Mouse (Mus musculus): ENCODE data around the gene Anxa2. TPM values are rescaled to one million over a fixed set of nuclear protein-coding genes. Genes with fewer than 3 reads are reported as not detected.

The Anxa2 gene
- polyA plus RNA-seq, 1 experiment from 2014 or later, result 282 TPM

DNA sequence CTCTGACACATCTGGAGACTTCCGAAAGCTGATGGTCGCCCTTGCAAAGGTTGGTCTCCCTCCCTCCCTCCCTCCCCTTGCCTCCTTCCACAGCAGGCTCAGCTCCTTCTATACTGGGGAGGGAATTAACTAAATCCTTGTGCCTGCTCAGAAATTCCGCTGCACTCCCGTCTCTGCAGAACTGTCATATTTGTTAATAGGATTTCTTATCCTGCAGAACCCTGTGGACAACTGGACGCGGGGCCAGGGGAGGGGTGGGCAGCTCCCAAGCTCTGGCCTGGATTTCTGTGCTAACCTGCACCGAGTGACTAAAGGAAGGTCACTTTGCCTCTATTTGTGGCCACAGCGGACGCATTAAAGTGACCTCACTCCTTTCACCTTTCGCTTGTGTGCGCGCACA is 30.4 kb downstream of the Anxa2 start:
- Histone ChIP-seq H3K27me3 (ENCODE audit: control insufficient read depth, insufficient read depth, low read length) (no peaks in the 10 kb centered on the region), H3K9me3 (ENCODE audit: control insufficient read depth, low read length) (no peaks in the 10 kb centered on the region), H3K4me2 (replicated peaks; ENCODE audit: low read depth, low read length) (no peak overlapping the region), H3K36me3 (ENCODE audit: control insufficient read depth, insufficient read depth, low read length) (no peaks in the 10 kb centered on the region), H3K9ac (ENCODE audit: low read depth, low read length) (no peak overlapping the region), H3K27ac (ENCODE audit: low read depth, low read length) (no peak overlapping the region), H3K4me3 (ENCODE audit: low read depth, low read length) (no peak overlapping the region), H3K4me1 (replicated peaks; ENCODE audit: control insufficient read depth, insufficient read depth, low read length) (no peaks in the 10 kb centered on the region)
- DNase-seq (ENCODE audit: low spot score) (no peak), ATAC-seq (ENCODE audit: low FRiP score) (no peak)
- 50% methylated on average over 12 of the region's 12 CpGs for WGBS

- Histone ChIP-seq H3K9me3 (ENCODE audit: control insufficient read depth, low read length) (no peaks in the 10 kb centered on the region), H3K27me3 (ENCODE audit: control insufficient read depth, insufficient read depth, low read length) (no peaks in the 10 kb centered on the region), H3K9ac (ENCODE audit: low read depth, low read length) (no peak overlapping the region), H3K4me2 (replicated peaks; ENCODE audit: low read depth, low read length) (no peak overlapping the region), H3K4me3 (ENCODE audit: low read depth, low read length) (no peak overlapping the region), H3K36me3 (ENCODE audit: control insufficient read depth, insufficient read depth, low read length) (no peaks in the 10 kb centered on the region), H3K4me1 (replicated peaks; ENCODE audit: control insufficient read depth, insufficient read depth, low read length) (no peaks in the 10 kb centered on the region), H3K27ac (ENCODE audit: low read depth, low read length) (no peak overlapping the region)
- ATAC-seq (ENCODE audit: low FRiP score), result no peak
- 83% methylated on average over 8 of the region's 8 CpGs for WGBS
- no peak for DNase-seq (ENCODE audit: low spot score)
These were observed 32.7 kb downstream of the Anxa2 start for GRCm38 (mm10) chr9:69486140-69486539.

- no peaks in the 10 kb centered on the region for H3K4me1 ChIP-seq (replicated peaks; ENCODE audit: control insufficient read depth, insufficient read depth, low read length)
- no peak overlapping the region for H3K4me2 ChIP-seq (replicated peaks; ENCODE audit: low read depth, low read length)
- ATAC-seq (ENCODE audit: low FRiP score) (no peak), DNase-seq (ENCODE audit: low spot score) (no peak)
- 33% methylated on average over 8 of the region's 8 CpGs for WGBS
- no peak overlapping the region for H3K4me3 ChIP-seq (ENCODE audit: low read depth, low read length)
- no peak overlapping the region for H3K9ac ChIP-seq (ENCODE audit: low read depth, low read length)
- H3K9me3 ChIP-seq (ENCODE audit: control insufficient read depth, low read length), result no peaks in the 10 kb centered on the region
- H3K36me3 ChIP-seq (ENCODE audit: control insufficient read depth, insufficient read depth, low read length), result no peaks in the 10 kb centered on the region
- no peaks in the 10 kb centered on the region for H3K27me3 ChIP-seq (ENCODE audit: control insufficient read depth, insufficient read depth, low read length)
- H3K27ac ChIP-seq (ENCODE audit: low read depth, low read length), result no peak overlapping the region
These were observed 35.1 kb downstream of the Anxa2 start for GRCm38 (mm10) chr9:69488510-69488909.

DNA sequence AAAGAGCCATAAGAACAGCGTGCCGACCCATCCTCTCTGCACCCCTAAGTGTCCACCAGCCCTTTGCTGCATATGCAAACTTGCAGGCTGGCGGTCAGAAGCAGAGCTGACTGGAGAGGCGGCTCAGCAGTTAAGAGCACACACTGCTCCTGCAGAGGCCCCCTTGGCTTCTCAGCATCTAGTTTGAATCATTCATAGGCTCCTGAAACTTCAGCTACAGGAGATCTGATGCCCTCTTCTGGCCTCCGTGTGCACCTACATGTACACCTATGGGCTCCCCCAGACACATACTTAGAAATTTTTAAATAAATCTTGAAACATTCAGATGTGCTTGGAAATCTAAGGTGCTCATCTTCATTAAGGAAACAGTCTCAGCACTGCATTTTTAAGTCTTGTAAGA is 35.6 kb downstream of the Anxa2 start:
- H3K9ac ChIP-seq (ENCODE audit: low read depth, low read length), result no peak overlapping the region
- no peak overlapping the region for H3K4me2 ChIP-seq (replicated peaks; ENCODE audit: low read depth, low read length)
- no peak for ATAC-seq (ENCODE audit: low FRiP score)
- H3K4me3 ChIP-seq (ENCODE audit: low read depth, low read length), result no peak overlapping the region
- no peaks in the 10 kb centered on the region for H3K27me3 ChIP-seq (ENCODE audit: control insufficient read depth, insufficient read depth, low read length)
- no peaks in the 10 kb centered on the region for H3K36me3 ChIP-seq (ENCODE audit: control insufficient read depth, insufficient read depth, low read length)
- WGBS, result 20% methylated on average over 5 of the region's 5 CpGs
- H3K27ac ChIP-seq (ENCODE audit: low read depth, low read length), result no peak overlapping the region
- H3K4me1 ChIP-seq (replicated peaks; ENCODE audit: control insufficient read depth, insufficient read depth, low read length), result no peaks in the 10 kb centered on the region
- H3K9me3 ChIP-seq (ENCODE audit: control insufficient read depth, low read length), result no peaks in the 10 kb centered on the region
- peak; percentile 48 for DNase-seq (ENCODE audit: low spot score)

DNA sequence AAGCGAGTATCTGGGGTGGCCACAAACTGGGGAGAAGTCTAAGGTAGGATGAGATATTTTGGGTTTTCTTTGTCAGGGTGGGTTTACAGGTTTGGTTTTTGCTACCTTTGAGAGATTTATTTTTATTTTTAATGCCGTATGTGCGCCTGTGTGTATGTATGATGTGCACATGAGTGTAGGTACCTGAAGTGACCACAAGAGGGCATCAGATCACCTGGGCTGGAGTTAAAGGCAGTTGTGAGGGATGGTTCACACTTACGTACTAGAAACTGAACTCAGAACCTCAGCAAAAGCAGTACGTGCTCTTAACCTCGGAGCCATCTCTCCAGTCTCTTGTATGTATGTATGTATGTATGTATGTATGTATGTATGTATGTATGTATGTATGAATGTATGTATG is 39.4 kb downstream of the Anxa2 start:
- DNase-seq (ENCODE audit: low spot score) (no peak), ATAC-seq (ENCODE audit: low FRiP score) (no peak)
- H3K27ac ChIP-seq (ENCODE audit: low read depth, low read length), result no peak overlapping the region
- H3K36me3 ChIP-seq (ENCODE audit: control insufficient read depth, insufficient read depth, low read length), result no peaks in the 10 kb centered on the region
- no peak overlapping the region for H3K4me3 ChIP-seq (ENCODE audit: low read depth, low read length)
- H3K9me3 ChIP-seq (ENCODE audit: control insufficient read depth, low read length), result no peaks in the 10 kb centered on the region
- no peak overlapping the region for H3K4me2 ChIP-seq (replicated peaks; ENCODE audit: low read depth, low read length)
- no peak overlapping the region for H3K9ac ChIP-seq (ENCODE audit: low read depth, low read length)
- H3K4me1 ChIP-seq (replicated peaks; ENCODE audit: control insufficient read depth, insufficient read depth, low read length), result no peaks in the 10 kb centered on the region
- WGBS, result 96% methylated on average over 6 of the region's 6 CpGs
- H3K27me3 ChIP-seq (ENCODE audit: control insufficient read depth, insufficient read depth, low read length), result no peaks in the 10 kb centered on the region

- DNase-seq (ENCODE audit: low spot score) (peak; percentile 87), ATAC-seq (ENCODE audit: low FRiP score) (no peak)
- Histone ChIP-seq H3K36me3 (ENCODE audit: control insufficient read depth, insufficient read depth, low read length) (no peaks in the 10 kb centered on the region), H3K4me2 (replicated peaks; ENCODE audit: low read depth, low read length) (no peak overlapping the region), H3K4me1 (replicated peaks; ENCODE audit: control insufficient read depth, insufficient read depth, low read length) (no peaks in the 10 kb centered on the region), H3K27me3 (ENCODE audit: control insufficient read depth, insufficient read depth, low read length) (no peaks in the 10 kb centered on the region), H3K4me3 (ENCODE audit: low read depth, low read length) (no peak overlapping the region), H3K9ac (ENCODE audit: low read depth, low read length) (no peak overlapping the region), H3K9me3 (ENCODE audit: control insufficient read depth, low read length) (no peaks in the 10 kb centered on the region), H3K27ac (ENCODE audit: low read depth, low read length) (no peak overlapping the region)
- 26% methylated on average over 6 of the region's 6 CpGs for WGBS
These were observed 49.1 kb downstream of the Anxa2 start for GRCm38 (mm10) chr9:69502504-69502903.

DNA sequence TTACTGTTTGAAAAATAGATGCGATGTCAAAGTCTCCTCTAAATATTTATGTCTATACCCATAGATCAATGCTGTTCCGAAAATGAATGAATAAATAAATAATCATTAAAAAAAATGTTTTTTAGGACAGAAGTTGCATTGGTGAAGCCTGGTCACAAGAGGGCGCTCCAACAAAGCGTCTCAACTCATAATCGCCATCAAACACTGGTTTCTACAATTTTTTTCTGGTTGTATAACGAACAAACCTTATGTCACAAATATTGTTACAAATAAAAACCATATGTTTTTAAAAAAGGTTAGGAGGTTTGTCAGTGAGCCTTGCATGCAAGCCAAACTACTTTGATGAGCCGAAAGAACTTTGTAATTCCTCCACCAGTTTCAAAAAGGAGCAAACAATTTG is 52.2 kb downstream of the Anxa2 start:
- 17% methylated on average over 7 of the region's 7 CpGs for WGBS
- Histone ChIP-seq H3K9me3 (ENCODE audit: control insufficient read depth, low read length) (no peaks in the 10 kb centered on the region), H3K27ac (ENCODE audit: low read depth, low read length) (no peak overlapping the region), H3K27me3 (ENCODE audit: control insufficient read depth, insufficient read depth, low read length) (no peaks in the 10 kb centered on the region), H3K4me2 (replicated peaks; ENCODE audit: low read depth, low read length) (no peak overlapping the region), H3K4me1 (replicated peaks; ENCODE audit: control insufficient read depth, insufficient read depth, low read length) (no peaks in the 10 kb centered on the region), H3K9ac (ENCODE audit: low read depth, low read length) (no peak overlapping the region), H3K36me3 (ENCODE audit: control insufficient read depth, insufficient read depth, low read length) (no peaks in the 10 kb centered on the region), H3K4me3 (ENCODE audit: low read depth, low read length) (no peak overlapping the region)
- DNase-seq (ENCODE audit: low spot score), result peak; percentile 72
- no peak for ATAC-seq (ENCODE audit: low FRiP score)

- DNase-seq (ENCODE audit: low spot score) (no peak), ATAC-seq (ENCODE audit: low FRiP score) (no peak)
- Histone ChIP-seq H3K27me3 (ENCODE audit: control insufficient read depth, insufficient read depth, low read length) (no peaks in the 10 kb centered on the region), H3K27ac (ENCODE audit: low read depth, low read length) (no peak overlapping the region), H3K4me2 (replicated peaks; ENCODE audit: low read depth, low read length) (no peak overlapping the region), H3K9ac (ENCODE audit: low read depth, low read length) (no peak overlapping the region), H3K4me1 (replicated peaks; ENCODE audit: control insufficient read depth, insufficient read depth, low read length) (no peaks in the 10 kb centered on the region), H3K4me3 (ENCODE audit: low read depth, low read length) (no peak overlapping the region), H3K9me3 (ENCODE audit: control insufficient read depth, low read length) (no peaks in the 10 kb centered on the region), H3K36me3 (ENCODE audit: control insufficient read depth, insufficient read depth, low read length) (no peaks in the 10 kb centered on the region)
- WGBS, result 74% methylated on average over 11 of the region's 11 CpGs
These were observed 53.8 kb downstream of the Anxa2 start for GRCm38 (mm10) chr9:69507206-69507605.

DNA sequence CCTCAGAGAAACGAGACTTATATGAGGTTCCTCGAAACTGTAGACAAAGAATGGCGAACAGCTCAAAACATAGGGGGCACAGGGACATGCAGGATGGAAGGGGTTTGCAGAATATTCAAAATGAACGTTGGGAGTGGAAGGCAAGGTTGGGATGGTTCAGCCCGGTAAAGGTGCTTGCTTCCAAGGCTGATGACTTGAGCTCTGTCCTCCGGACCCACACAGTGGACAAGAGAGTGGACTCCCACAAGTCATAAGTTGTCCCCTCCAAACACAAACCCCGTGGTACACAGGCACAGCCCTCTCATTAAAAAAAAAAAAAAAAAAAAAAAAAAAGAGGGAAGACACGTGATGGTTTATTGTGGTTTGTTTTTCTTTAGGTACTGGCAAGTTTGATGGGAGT is 54.6 kb downstream of the Anxa2 start:
- Histone ChIP-seq H3K9ac (ENCODE audit: low read depth, low read length) (no peak overlapping the region), H3K36me3 (ENCODE audit: control insufficient read depth, insufficient read depth, low read length) (no peaks in the 10 kb centered on the region), H3K4me3 (ENCODE audit: low read depth, low read length) (no peak overlapping the region), H3K27me3 (ENCODE audit: control insufficient read depth, insufficient read depth, low read length) (no peaks in the 10 kb centered on the region), H3K4me2 (replicated peaks; ENCODE audit: low read depth, low read length) (no peak overlapping the region), H3K27ac (ENCODE audit: low read depth, low read length) (no peak overlapping the region), H3K9me3 (ENCODE audit: control insufficient read depth, low read length) (no peaks in the 10 kb centered on the region), H3K4me1 (replicated peaks; ENCODE audit: control insufficient read depth, insufficient read depth, low read length) (no peaks in the 10 kb centered on the region)
- 82% methylated on average over 8 of the region's 8 CpGs for WGBS
- DNase-seq (ENCODE audit: low spot score) (no peak), ATAC-seq (ENCODE audit: low FRiP score) (no peak)
